Mouse (Mus musculus) midbrain, embryonic 11.5 days (tissue): Measurements from ENCODE around the gene Fam19a4. TPM values are rescaled to one million over a fixed set of nuclear protein-coding genes. Genes with fewer than 3 reads are reported as not detected.
A peak's percentile ranks its signal among the peaks of the same experiment; 100 is the strongest.
"Not testable (repeated sequence)": the region's sequence is repeated elsewhere in the genome, so short reads cannot be mapped to it uniquely, and the experiment has no call there.

Source experiments
- ATAC-seq: fragments of 200-750 bp; cut with Nextera tagmentation; 2 replicates; pipeline ENCODE4 v1.8.0; 2017; ENCODE audit warnings: moderate TSS enrichment, moderate library complexity; ENCODE audit not compliant: low FRiP score
- DNase-seq: peaks from one replicate; pipeline ENCODE4 v3.0.0; 2015; ENCODE audit warnings: low spot score; ENCODE audit errors: missing footprints
- H3K27ac ChIP-seq: fragments of 300-500 bp; sonication (generic); 2 replicates; pipeline ENCODE4 v1.5.1; 2014; ENCODE audit warnings: low read depth, low read length
- H3K27me3 ChIP-seq: fragments of 300-500 bp; sonication (generic); 2 replicates; pipeline ENCODE4 v1.6.1; 2014; ENCODE audit warnings: mild to moderate bottlenecking, low read length, moderate library complexity, mixed read lengths; ENCODE audit not compliant: control insufficient read depth, insufficient read depth
- H3K36me3 ChIP-seq: fragments of 300-500 bp; sonication (generic); 2 replicates; pipeline ENCODE4 v1.6.1; 2014; ENCODE audit warnings: mild to moderate bottlenecking, low read length, moderate library complexity, mixed read lengths; ENCODE audit not compliant: control insufficient read depth, insufficient read depth
- H3K4me1 ChIP-seq: fragments of 300-500 bp; sonication (generic); 2 replicates; pipeline ENCODE4 v1.6.1; 2014; ENCODE audit warnings: low read length; ENCODE audit not compliant: control insufficient read depth, insufficient read depth
- H3K4me2 ChIP-seq: fragments of 300-500 bp; sonication (generic); 2 replicates; pipeline ENCODE4 v1.6.1; 2014; ENCODE audit warnings: mild to moderate bottlenecking, moderate library complexity
- H3K4me3 ChIP-seq: fragments of 300-500 bp; sonication (generic); 2 replicates; pipeline ENCODE4 v1.5.1; 2014; ENCODE audit warnings: low read depth, low read length
- H3K9ac ChIP-seq: fragments of 300-500 bp; sonication (generic); 2 replicates; pipeline ENCODE4 v1.6.1; 2014; ENCODE audit warnings: low read length
- H3K9me3 ChIP-seq: fragments of 300-500 bp; sonication (generic); 2 replicates; pipeline ENCODE4 v1.6.1; 2016; ENCODE audit warnings: low read length; ENCODE audit not compliant: control insufficient read depth
- WGBS: fragments of 180-500 bp; shearing (Covaris S2); extraction: QIAGEN DNeasy Blood & Tissue Kit; methylation state at CpG from one replicate; pipeline ENCODE4 v1.1.7; 2014; 5-methylcytosine and 5-hydroxymethylcytosine counted together
- polyA plus RNA-seq: library from polyadenylated mRNA; unstranded; fragments of >200 nt; fragmentation: Nextera tagmentation; extraction: Ambion mirVana; gene quantifications from 2 replicates; pipeline ENCODE4 v1.2.1, GENCODE M21; 2014

The Fam19a4 gene
- polyA plus RNA-seq, 1 experiment from 2014 or later, result 4.1 TPM

DNA sequence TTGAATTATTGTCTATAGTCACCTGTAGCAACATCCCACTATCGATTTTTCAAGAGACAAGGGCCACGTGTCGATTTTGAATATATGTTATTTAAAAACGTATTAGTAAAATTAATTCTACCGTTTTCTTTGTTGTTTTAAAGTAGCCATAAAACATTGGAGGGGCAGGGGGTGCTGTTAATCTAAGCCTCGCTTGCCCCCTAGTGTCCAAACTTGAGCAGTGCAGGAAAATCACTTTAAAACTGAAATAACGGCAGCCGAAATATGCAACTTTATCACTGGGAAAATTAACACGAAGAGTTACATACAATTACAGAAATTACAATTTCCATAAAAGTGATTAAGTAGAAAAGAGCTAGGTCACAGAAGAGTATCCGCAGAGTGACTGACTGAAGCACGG is 55.2 kb downstream of the Fam19a4 start:
- DNase-seq (peak; percentile 93), ATAC-seq (no peak)
- H3K9me3 ChIP-seq, result no peaks in the 10 kb centered on the region
- H3K36me3 ChIP-seq, result no peaks in the 10 kb centered on the region
- no peak overlapping the region for H3K4me2 ChIP-seq
- no peaks in the 10 kb centered on the region for H3K27me3 ChIP-seq
- no peaks in the 10 kb centered on the region for H3K4me1 ChIP-seq
- no peak overlapping the region for H3K9ac ChIP-seq
- H3K4me3 ChIP-seq, result no peak overlapping the region
- no peak overlapping the region for H3K27ac ChIP-seq
- WGBS, result 26% methylated on average over 11 of the region's 11 CpGs

GRCm38 (mm10) chr6:96995556-96996159 is 64.6 kb downstream of the Fam19a4 start:
- DNase-seq (peak; percentile 37), ATAC-seq (no peak)
- Histone ChIP-seq H3K9me3 (no peaks in the 10 kb centered on the region), H3K27me3 (no peaks in the 10 kb centered on the region), H3K27ac (no peak overlapping the region), H3K9ac (no peak overlapping the region), H3K4me3 (no peak overlapping the region), H3K4me1 (no peaks in the 10 kb centered on the region), H3K4me2 (no peak overlapping the region), H3K36me3 (no peaks in the 10 kb centered on the region)
- 90% methylated on average over 7 of the region's 7 CpGs for WGBS

GRCm38 (mm10) chr6:96991741-96992140 is 68.5 kb downstream of the Fam19a4 start:
- no peak overlapping the region for H3K9ac ChIP-seq
- H3K4me2 ChIP-seq, result no peak overlapping the region
- no peak overlapping the region for H3K4me3 ChIP-seq
- peak; percentile 10 for DNase-seq
- H3K27ac ChIP-seq, result no peak overlapping the region
- H3K4me1 ChIP-seq, result no peaks in the 10 kb centered on the region
- ATAC-seq, result no peak
- H3K27me3 ChIP-seq, result no peaks in the 10 kb centered on the region
- no peaks in the 10 kb centered on the region for H3K36me3 ChIP-seq
- no peaks in the 10 kb centered on the region for H3K9me3 ChIP-seq
- WGBS, result 94% methylated on average over 1 of the region's 1 CpGs

GRCm38 (mm10) chr6:96977537-96977936 is 82.7 kb downstream of the Fam19a4 start:
- peak; percentile 51 for DNase-seq
- Histone ChIP-seq H3K27ac (no peak overlapping the region), H3K36me3 (no peaks in the 10 kb centered on the region), H3K9ac (no peak overlapping the region), H3K27me3 (no peaks in the 10 kb centered on the region), H3K4me1 (no peaks in the 10 kb centered on the region), H3K4me3 (no peak overlapping the region), H3K4me2 (no peak overlapping the region), H3K9me3 (no peaks in the 10 kb centered on the region)
- ATAC-seq, result no peak
- 86% methylated on average over 1 of the region's 1 CpGs for WGBS

DNA sequence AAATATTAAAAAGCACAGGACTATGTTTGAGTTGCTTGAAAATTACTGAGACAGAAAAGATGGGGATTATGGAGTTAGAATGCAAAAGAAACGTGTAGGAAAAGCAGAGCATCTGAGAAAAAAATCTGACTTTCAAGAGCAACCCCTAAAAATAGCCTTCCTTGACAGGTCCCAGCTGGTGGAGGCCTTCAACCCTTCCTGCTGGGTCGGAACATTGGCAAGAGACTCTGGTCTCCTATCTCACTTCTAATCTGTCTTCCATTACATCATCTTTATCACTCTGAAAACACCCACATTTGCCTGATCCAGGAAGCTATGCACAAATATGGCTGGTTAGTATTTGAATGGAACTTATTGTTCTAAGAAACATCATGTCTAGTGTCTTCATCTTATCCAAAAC is 115.4 kb downstream of the Fam19a4 start:
- DNase-seq (no peak), ATAC-seq (no peak)
- Histone ChIP-seq H3K4me1 (no peaks in the 10 kb centered on the region), H3K27ac (no peak overlapping the region), H3K9ac (no peak overlapping the region), H3K9me3 (no peaks in the 10 kb centered on the region), H3K27me3 (no peaks in the 10 kb centered on the region), H3K4me2 (no peak overlapping the region), H3K36me3 (no peaks in the 10 kb centered on the region), H3K4me3 (no peak overlapping the region)
- 53% methylated on average over 2 of the region's 2 CpGs for WGBS

DNA sequence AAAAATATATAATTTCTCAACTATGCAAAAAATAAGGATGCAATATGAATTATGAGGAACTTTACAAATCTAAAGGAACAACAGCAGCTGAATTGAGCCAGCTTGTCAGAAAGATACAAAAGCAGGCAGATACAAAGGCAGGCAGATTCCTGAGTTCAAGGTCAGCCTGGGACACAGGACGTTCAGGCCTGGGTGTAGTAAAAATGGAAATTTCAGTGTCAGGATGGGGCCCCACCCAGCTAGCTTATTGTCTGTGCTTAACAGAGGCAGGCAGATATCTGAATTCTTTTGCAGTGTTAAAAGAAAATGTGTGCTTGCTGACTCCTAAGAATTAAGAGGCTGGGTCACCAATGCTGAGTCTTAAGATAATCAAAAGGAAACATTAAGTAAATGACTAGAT is 124.4 kb downstream of the Fam19a4 start:
- DNase-seq (peak; percentile 47), ATAC-seq (no peak)
- H3K4me2 ChIP-seq, result no peak overlapping the region
- 82% methylated on average over 1 of the region's 1 CpGs for WGBS
- H3K4me3 ChIP-seq, result no peak overlapping the region
- H3K9me3 ChIP-seq, result no peaks in the 10 kb centered on the region
- no peak overlapping the region for H3K27ac ChIP-seq
- no peaks in the 10 kb centered on the region for H3K36me3 ChIP-seq
- no peak overlapping the region for H3K9ac ChIP-seq
- H3K27me3 ChIP-seq, result no peaks in the 10 kb centered on the region
- no peaks in the 10 kb centered on the region for H3K4me1 ChIP-seq

DNA sequence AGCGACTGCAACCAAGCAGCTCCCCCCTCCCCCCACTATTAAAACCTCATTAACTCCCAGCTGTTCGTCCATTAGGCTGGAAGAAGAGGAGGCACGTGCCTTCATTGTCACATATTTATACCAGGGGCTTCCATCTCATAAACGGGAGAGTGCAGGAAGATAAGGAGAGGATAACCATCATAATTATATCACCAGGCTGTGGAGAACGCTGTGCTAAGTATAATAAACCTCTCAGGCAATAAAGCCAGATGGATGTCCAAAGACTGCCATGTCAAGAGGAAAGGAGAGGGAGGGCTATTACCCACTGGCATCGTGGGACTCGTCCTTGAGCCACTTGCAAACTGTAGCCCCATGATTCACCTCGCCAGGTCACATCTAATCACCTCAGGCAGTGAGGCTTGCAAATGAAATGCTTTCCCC is 151.1 kb downstream of the Fam19a4 start:
- no peak for DNase-seq
- no peak for ATAC-seq
- 68% methylated on average over 8 of the region's 8 CpGs for WGBS

DNA sequence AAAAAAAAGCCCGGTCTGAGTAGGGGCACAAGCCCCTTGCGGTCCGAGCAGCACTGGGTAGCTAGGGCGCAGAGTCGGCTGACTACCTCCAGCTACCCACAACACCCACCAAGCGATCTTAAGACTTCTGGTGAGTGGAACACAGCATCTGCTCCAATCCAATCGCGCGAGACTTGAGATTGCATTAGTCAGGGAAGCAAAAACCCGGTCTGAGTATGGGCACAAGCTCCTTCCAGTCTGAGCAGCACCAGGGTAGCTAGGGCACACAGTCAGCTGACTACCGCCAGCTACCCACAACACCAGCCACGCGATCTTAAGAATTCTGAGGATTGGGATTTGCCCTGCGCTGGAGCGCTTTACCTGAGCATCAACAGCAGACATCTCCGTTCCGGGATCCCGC is 183.1 kb downstream of the Fam19a4 start:
- not testable (repeated sequence) for H3K4me3 ChIP-seq, H3K9me3 ChIP-seq, H3K4me1 ChIP-seq, DNase-seq, H3K27ac ChIP-seq, H3K4me2 ChIP-seq, H3K36me3 ChIP-seq, H3K27me3 ChIP-seq, H3K9ac ChIP-seq, ATAC-seq
- 91% methylated on average over 18 of the region's 18 CpGs for WGBS

More for the DNA sequence above, 151.1 kb downstream of the Fam19a4 start:
- no peaks in the 10 kb centered on the region for H3K36me3 ChIP-seq
- H3K4me2 ChIP-seq, result no peak overlapping the region
- H3K9me3 ChIP-seq, result no peaks in the 10 kb centered on the region
- no peaks in the 10 kb centered on the region for H3K4me1 ChIP-seq
- no peak overlapping the region for H3K4me3 ChIP-seq
- H3K27ac ChIP-seq, result no peak overlapping the region
- H3K9ac ChIP-seq, result no peak overlapping the region
- H3K27me3 ChIP-seq, result no peaks in the 10 kb centered on the region

DNA sequence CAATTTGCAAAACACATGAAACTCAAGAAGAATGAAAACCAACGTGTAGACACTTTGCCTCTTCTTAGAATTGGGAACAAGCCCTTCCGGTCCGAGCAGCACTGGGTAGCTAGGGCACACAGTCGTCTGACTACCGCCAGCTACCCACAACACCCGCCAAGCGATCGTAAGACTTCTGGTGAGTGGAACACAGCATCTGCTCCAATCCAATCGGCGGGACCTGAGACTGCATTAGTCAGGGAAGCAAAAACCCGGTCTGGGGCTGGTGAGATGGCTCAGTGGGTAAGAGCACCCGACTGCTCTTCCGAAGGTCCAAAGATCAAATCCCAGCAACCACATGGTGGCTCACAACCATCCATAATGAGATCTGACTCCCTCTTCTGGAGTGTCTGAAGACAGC is 183.6 kb downstream of the Fam19a4 start:
- DNase-seq, H3K4me3 ChIP-seq, H3K27ac ChIP-seq, H3K4me2 ChIP-seq, H3K4me1 ChIP-seq, H3K9me3 ChIP-seq, ATAC-seq, H3K27me3 ChIP-seq, H3K9ac ChIP-seq, H3K36me3 ChIP-seq: not testable (repeated sequence)
- WGBS, result 92% methylated on average over 13 of the region's 13 CpGs
